Mouse (Mus musculus) heart, adult 18-20 months (tissue): Measurements from ENCODE around the gene Olfr794. TPM values are rescaled to one million over a fixed set of nuclear protein-coding genes. Genes with fewer than 3 reads are reported as not detected.

Experiments used
- DNase-seq, 2 experiments: peaks; one replicate each; pipeline ENCODE4 v3.0.0; 2021 to 2022; ENCODE audit warnings: mixed read lengths in 1 of 2
- long read RNA-seq, 2 experiments: library from polyadenylated mRNA; stranded (forward); transcript quantifications; one replicate each; pipeline ENCODE4 v2.0.0; 2021
- microRNA-seq, 2 experiments: library from miRNA; unstranded; fragments of <30 nt; microRNA quantifications; one replicate each; pipeline ENCODE4 v1.2.0; 2022
- total RNA-seq, 2 experiments: library from RNA; stranded (reverse); gene quantifications; 2 replicates each; pipeline ENCODE4 v1.2.3; 2021

Olfr794 gene
- total RNA-seq, result not detected
- long read RNA-seq, experiment 1, result 0 reads
- long read RNA-seq, experiment 2, result 0 reads

- DNase-seq, result no peak
Measured at GRCm38 (mm10) chr10:129567355-129567754, at the start of gene Olfr794. Olfr794 (plus strand) TSS chr10:129567655.

GRCm38 (mm10) chr10:129521492-129521891 is 46.0 kb upstream of the Olfr794 start, which contains the start of gene Olfr791:
Olfr791 (plus strand) TSS chr10:129521792.
- DNase-seq, result no peak

GRCm38 (mm10) chr10:129538862-129539261 is 28.6 kb upstream of the Olfr794 start, which contains the start of gene Olfr792:
Olfr792 (plus strand) TSS chr10:129539162.
- no peak for DNase-seq

- DNase-seq, result no peak
Measured at GRCm38 (mm10) chr10:129549354-129549753, 18.1 kb upstream of the Olfr794 start.

GRCm38 (mm10) chr10:129577066-129577465 is 9.6 kb downstream of the Olfr794 start:
- DNase-seq, result no peak

- no peak for DNase-seq
Measured at GRCm38 (mm10) chr10:129612470-129612869, 45.0 kb downstream of the Olfr794 start, which contains the start of gene Olfr796. Olfr796 (minus strand) TSS chr10:129612570.

GRCm38 (mm10) chr10:129621724-129622123 is 54.3 kb downstream of the Olfr794 start:
- no peak for DNase-seq

Small RNA genes within 50 kb of the gene (microRNA-seq; reads per million reads assigned to microRNA genes)
- gene Gm23252, result 0 reads per million in 2 experiments

Other genes with a start within 250 kb of the Olfr794 start
- gene Olfr780, start 249.5 kb upstream of the Olfr794 start, total RNA-seq, result not detected
- gene Olfr781, start 238.8 kb upstream of the Olfr794 start, total RNA-seq, result not detected
- gene Olfr782, start 218.8 kb upstream of the Olfr794 start, total RNA-seq, result not detected
- not detected for gene Olfr784, start 183.6 kb upstream of the Olfr794 start, total RNA-seq
- gene Olfr785, start 162.2 kb upstream of the Olfr794 start, total RNA-seq, result not detected
- gene Olfr786, start 140.3 kb upstream of the Olfr794 start, total RNA-seq, result not detected
- not detected for gene Olfr787, start 105.8 kb upstream of the Olfr794 start, total RNA-seq
- gene Olfr788, start 96.7 kb upstream of the Olfr794 start, total RNA-seq, result not detected
- gene Olfr789, start 82.9 kb upstream of the Olfr794 start, total RNA-seq, result not detected
- gene Olfr790, start 69.2 kb upstream of the Olfr794 start, total RNA-seq, result not detected
- not detected for gene Olfr791, start 45.9 kb upstream of the Olfr794 start, total RNA-seq
- not detected for gene Olfr792, start 28.5 kb upstream of the Olfr794 start, total RNA-seq
- not detected for gene Olfr796, start 44.9 kb downstream of the Olfr794 start, total RNA-seq
- not detected for gene Olfr798, start 60.3 kb downstream of the Olfr794 start, total RNA-seq
- not detected for gene Olfr799, start 69.8 kb downstream of the Olfr794 start, total RNA-seq
- not detected for gene Olfr800, start 90.0 kb downstream of the Olfr794 start, total RNA-seq
- not detected for gene Olfr801, start 106.2 kb downstream of the Olfr794 start, total RNA-seq
- not detected for gene Olfr802, start 120.5 kb downstream of the Olfr794 start, total RNA-seq
- not detected for gene Olfr803, start 126.6 kb downstream of the Olfr794 start, total RNA-seq
- not detected for gene Olfr804, start 135.6 kb downstream of the Olfr794 start, total RNA-seq
- not detected for gene Olfr805, start 161.7 kb downstream of the Olfr794 start, total RNA-seq
- not detected for gene Olfr806, start 174.3 kb downstream of the Olfr794 start, total RNA-seq
- not detected for gene Olfr807, start 190.1 kb downstream of the Olfr794 start, total RNA-seq
- not detected for gene Olfr808, start 197.8 kb downstream of the Olfr794 start, total RNA-seq
- not detected for gene Olfr809, start 207.0 kb downstream of the Olfr794 start, total RNA-seq
- not detected for gene Olfr810, start 227.3 kb downstream of the Olfr794 start, total RNA-seq
- not detected for gene Olfr811, start 236.7 kb downstream of the Olfr794 start, total RNA-seq